Mouse (Mus musculus) retina, postnatal 1 day (tissue): ENCODE results near the gene Gm1123.

Experiments used
- DNase-seq: peaks from one replicate; pipeline ENCODE4 v3.0.0-alpha.2; 2012

The Gm1123 gene

DNA sequence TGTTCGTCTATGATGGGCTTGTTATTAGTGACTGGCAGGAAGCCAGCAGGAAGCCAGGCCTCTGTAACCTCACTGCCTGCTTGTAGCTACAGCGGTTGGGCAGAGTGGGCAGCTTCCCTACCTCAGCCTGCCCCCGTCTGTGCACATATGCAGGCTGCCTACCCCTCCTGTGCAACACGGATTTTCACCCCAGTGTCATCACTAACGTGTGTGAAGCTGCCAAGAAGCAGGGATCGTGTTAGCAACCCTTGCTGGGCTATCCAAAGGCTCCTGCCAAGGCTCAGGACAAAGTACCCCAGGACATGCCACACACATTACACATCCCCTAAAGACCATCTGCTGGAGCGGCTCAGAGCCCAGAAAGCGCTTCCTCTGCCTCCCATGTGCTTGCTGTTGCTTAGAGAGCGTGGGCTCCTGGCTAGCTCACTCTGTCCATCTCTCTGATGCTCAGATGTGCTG lies 35.6 kb downstream of the Gm1123 start:
- no peak for DNase-seq

- DNase-seq, result no peak
Measured at GRCm38 (mm10) chr9:98994103-98994502, 41.4 kb downstream of the Gm1123 start.

DNA sequence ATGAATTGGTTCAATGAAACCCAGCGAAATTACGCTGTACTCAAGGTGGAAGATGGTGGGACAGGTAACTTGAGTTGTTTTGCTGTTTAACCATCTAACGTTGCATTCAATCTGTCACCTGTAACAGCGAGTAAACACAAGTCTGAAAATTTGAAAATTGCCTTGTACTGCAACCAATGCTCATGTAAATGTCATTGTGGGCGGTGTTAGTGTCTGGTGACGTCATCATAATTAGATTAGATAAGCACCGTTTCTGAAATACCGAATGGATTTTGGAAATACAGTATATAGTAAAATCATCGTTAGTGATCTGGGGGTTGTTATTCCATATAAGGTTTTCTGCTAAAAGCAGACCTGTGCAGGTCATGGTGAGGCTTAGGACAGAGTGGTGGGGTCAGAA lies 48.4 kb downstream of the Gm1123 start:
- DNase-seq, result no peak

- no peak for DNase-seq
Measured at GRCm38 (mm10) chr9:98986476-98987096, 48.9 kb downstream of the Gm1123 start.

DNA sequence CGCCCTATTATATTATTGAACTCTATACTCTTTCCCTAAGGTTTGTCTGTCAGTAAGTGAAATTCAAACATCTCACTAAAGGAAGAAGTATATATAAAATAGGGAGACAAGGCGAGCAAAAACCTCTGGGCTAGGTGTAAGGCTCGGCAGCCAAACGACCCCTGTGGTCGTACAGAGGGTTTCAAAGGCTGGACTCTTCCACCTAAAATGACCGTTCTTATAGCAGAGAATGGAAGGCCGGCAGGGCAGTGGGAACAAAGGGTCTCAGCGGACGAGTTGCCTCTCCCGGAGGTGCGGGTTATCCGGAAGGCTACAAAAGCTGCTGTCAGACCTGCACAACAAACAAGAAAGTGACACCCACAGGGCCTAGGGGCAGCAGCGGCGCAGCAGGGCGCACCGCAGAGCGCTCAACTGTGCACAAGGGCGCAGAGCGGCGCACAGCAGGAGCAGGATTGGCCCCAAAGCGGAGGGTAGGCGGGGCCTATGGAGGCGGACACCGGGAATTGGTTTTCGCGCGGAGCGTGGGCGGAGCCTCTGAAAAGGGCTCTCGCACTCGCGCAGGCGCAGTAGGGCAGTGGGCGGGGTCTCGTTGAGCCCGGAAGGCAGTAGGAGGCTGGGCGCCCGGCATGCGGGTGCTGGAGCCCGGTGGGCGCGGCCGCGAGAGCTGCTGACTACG lies 49.6 kb downstream of the Gm1123 start, which contains the start of gene Faim:
TSS of gene Faim (plus strand) at position 574 of the 676 bp plus-strand sequence.
- peak; percentile 99 for DNase-seq

DNA sequence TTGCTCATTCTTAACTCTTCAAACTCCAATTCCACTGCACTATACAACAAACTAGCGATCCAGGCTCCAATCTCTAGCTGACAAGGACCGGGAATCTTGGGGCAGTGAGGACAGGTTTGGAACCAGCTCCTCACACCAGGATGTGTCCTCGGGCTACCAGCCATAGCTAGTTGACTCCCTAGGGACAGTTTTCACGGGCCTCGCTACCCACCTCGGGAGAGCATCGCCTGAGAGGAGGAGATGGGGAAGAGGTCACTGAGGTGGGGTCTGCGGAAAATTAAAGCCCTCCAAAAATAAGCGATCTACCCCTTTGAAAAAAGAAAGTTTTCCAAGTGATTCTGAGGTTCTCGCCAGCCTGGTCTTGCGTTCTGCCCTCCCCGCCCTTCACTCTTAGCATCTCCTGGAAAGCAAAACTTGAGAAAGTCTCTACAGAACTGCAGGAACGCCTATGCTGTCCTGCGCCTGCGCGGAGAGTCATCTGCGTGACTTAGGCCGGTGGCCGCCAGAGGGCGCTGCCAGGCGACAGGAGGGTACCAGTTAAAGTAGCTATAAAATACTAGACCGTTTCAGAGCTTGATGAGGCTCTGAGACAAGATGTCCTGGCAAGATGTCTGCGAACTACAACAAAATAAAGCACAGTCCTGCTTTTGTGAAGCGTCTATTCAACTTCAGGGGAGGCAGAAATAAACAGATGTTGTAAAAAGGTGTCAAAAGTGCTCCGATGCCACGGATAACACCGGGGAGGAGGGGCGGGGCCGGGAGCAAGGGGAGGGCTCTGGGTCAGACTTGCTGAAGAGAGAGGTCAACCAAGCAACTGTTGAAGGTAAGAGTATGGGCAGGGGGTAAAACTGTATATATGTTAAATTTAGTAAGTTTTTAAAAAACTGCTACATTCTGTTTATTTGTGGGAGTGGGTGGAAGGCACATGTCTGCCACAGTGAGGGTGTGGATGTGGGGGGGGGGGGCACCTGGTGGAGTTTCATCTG lies 55.8 kb downstream of the Gm1123 start:
- DNase-seq, result peak; percentile 89

- peak; percentile 61 for DNase-seq
Measured at GRCm38 (mm10) chr9:98976520-98976919, 59.0 kb downstream of the Gm1123 start.

GRCm38 (mm10) chr9:98976081-98976480 lies 59.4 kb downstream of the Gm1123 start:
- DNase-seq, result no peak

GRCm38 (mm10) chr9:98974898-98975297 lies 60.6 kb downstream of the Gm1123 start:
- DNase-seq, result no peak

DNA sequence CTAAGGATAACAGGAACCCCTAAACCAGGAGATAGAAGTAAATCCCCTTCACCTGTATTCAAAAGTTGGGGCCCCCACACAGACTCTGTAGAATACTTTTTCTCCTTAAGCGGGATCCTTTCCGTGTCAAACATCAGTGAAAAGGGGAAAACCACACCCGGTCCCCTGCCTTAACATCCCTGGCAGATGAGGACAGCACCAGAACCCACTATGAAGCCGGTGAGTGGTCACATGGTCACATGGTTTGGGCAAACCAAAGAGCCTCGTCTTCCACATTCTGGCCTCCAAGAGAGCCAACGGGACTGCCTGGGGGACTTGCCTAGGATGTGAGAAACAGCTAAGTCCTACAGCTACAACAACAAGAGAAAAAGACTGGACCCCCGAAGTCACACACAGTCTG lies 62.0 kb downstream of the Gm1123 start:
- DNase-seq, result no peak

- DNase-seq, result peak; percentile 65
Measured at GRCm38 (mm10) chr9:98973101-98973521, 62.4 kb downstream of the Gm1123 start.

- DNase-seq, result peak; percentile 71
Measured at GRCm38 (mm10) chr9:98965084-98965483, 70.4 kb downstream of the Gm1123 start.

DNA sequence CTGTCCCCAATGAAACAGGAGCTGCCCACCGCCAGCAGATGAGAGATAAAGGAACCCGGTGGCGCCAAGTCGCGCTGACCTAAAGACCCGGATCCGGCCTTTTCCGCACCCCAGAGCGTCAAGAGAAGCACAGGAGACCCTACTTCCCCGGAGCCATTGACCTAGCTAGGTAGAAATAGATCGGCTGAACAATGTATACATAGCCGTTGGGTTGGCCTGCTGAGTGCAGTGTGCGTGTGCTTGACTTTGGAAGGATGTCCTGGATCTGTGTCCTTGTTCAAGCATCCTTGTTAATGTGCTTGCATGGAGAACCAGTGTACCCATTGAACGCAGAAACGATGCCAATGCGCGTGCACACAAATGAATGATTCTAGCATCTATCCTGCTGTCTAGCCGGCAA lies 71.9 kb downstream of the Gm1123 start:
- no peak for DNase-seq

DNA sequence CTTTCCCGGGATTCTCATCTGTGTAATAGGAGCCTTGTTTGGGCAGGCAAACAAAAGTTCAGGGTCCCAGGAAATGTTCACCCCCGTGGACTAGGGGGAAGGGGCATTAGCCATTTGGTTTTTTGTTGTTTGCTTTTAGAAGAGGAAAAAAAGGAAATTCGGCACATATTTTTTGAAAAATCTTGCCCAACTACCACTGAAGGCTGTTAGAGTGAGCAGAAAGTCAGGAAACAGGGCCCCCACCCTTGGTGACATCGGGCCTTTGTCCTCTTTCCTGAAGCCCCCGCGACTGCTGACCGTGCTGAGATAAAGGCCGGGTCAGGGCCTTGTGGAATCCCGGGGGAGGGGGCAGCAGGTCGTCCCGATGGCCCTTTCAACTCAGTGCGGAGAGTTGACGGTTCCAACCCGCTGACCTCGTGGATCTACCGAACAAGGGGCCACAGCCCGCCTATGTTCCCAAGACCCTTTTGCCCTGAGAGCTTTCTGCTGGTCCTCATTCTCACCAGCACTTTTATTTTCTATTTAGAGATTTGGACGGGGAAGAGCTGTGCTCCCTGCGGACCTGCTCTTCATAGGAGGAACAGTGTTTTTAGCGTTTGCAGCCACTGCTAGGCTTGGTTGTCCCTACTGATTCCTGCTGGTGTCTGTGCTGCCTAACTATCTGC lies 72.9 kb downstream of the Gm1123 start:
- DNase-seq, result no peak

GRCm38 (mm10) chr9:98961591-98962477 lies 73.7 kb downstream of the Gm1123 start:
- no peak for DNase-seq

GRCm38 (mm10) chr9:98960348-98960747 lies 75.2 kb downstream of the Gm1123 start:
- DNase-seq, result no peak

- no peak for DNase-seq
Measured at GRCm38 (mm10) chr9:98959851-98960250, 75.7 kb downstream of the Gm1123 start.

GRCm38 (mm10) chr9:98958628-98959027 lies 76.9 kb downstream of the Gm1123 start:
- DNase-seq, result peak; percentile 34

DNA sequence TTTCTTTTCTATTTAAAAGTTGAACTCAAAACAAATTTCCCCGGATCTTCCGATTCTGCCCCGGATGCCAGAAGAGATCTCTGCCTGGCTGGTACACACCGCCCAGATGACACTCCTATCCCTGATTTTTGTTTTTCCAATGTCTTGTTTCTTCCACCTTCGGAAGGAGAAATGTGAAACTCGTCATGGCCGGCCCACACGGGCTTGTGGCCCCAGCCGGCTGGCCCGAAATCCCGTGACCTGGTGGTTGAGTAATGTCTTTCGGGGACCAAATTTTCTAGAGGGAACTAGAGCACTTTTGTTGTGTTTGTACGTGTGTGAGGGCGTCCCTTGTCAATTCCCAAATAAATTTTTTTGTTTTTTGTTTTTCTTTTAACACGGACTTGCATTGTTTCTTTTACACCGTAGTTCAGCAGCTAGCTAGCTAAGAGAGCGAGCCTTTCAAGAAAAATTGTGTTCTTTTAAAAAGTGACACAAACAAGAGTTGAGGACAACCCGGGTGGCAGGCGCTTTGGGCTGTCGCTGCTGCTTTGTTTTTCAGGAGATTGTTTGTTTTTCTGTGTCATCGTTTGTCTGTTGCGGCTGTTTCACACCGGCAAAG lies 77.7 kb downstream of the Gm1123 start:
- peak; percentile 60 for DNase-seq
